Mouse (Mus musculus): ENCODE results near the gene Mog. TPM values are rescaled to one million over a fixed set of nuclear protein-coding genes. Genes with fewer than 3 reads are reported as not detected.

The Mog gene
- polyA plus RNA-seq (2015; fragmentation: Nextera tagmentation; extraction: Ambion mirVana) = 2.0 and 3.2 TPM in 2 replicates

DNA sequence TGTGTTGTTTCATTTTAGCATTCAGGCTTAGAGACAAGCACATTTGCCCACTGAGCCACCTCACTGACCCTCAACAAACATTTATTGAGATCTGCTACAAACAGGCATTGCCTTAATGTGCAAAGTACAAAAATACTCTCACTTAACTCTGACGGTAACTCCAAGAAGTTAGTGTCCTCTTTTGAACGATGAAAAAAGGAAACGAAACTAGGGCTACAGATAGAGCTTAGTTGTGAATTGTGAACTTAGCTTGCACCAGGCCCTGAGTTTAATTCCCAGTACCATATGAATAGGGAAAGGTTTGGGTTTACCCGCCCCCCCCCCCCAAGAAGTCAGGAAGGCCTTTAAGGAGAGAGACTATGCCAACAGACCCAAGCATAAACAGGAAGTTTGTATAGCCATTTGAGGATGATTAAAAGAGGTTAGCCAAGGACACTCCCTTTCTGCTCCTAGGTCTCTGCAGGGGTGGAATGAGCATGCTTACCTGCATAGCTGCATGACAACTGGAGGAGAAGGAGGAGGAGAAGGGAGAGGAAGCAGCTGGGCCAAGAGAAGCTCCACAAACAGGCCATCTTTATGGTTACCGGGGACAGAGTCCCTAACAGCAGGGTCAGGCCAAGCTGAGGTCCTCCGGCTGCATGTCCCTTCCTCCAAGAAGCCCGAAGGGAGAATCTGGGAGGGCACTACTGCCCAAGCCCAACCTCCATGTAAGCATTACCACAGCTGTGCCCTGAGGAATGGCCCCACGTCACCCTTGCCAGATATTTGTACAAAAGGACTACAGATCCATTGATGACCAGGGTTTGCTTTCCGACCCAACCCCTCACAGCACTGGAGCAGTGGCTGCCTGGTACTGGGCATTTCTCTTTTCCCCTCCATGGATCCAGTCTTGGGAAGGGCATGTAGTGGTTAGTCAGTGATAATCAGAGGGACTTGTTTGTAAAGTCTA lies at the start of gene Mog:
TSS of gene Mog (minus strand) at position 771 of the 949 bp plus-strand sequence.
- peaks cover 4% of the 10 kb centered on the region; the same call in 1 of the 2 replicates for H3K4me1 ChIP-seq (ENCODE audit: control insufficient read depth, insufficient read depth, low read length)
- H3K9me3 ChIP-seq (replicated peaks; ENCODE audit: control insufficient read depth, low read length, poor library complexity, severe bottlenecking) = no peaks in the 10 kb centered on the region
- no peak for ATAC-seq
- H3K27ac ChIP-seq (ENCODE audit: low read length) = no peak within 1 kb of the TSS
- H3K9ac ChIP-seq (ENCODE audit: low read depth, low read length) = no peak within 1 kb of the TSS
- H3K27me3 ChIP-seq (ENCODE audit: control insufficient read depth, insufficient read depth, low read depth, low read length) = no peaks in the 10 kb centered on the region
- no peaks in the 10 kb centered on the region for H3K36me3 ChIP-seq (ENCODE audit: control insufficient read depth, insufficient read depth, low read length)
- WGBS = 75% methylated on average over 9 of the region's 9 CpGs
- no peak within 1 kb of the TSS for H3K4me3 ChIP-seq (ENCODE audit: low read depth, low read length)
- no peak within 1 kb of the TSS for H3K4me2 ChIP-seq (ENCODE audit: low read length)

- Histone ChIP-seq H3K4me3 (ENCODE audit: low read depth, low read length) (no peak overlapping the region), H3K9ac (ENCODE audit: low read depth, low read length) (no peak overlapping the region), H3K4me1 (ENCODE audit: control insufficient read depth, insufficient read depth, low read length) (no peaks in the 10 kb centered on the region), H3K27ac (ENCODE audit: low read length) (peak overlapping the region; percentile 59; the same call in 1 of the 2 replicates), H3K36me3 (ENCODE audit: control insufficient read depth, insufficient read depth, low read length) (peaks cover 32% of the 10 kb centered on the region), H3K9me3 (replicated peaks; ENCODE audit: control insufficient read depth, low read length, poor library complexity, severe bottlenecking) (no peaks in the 10 kb centered on the region), H3K4me2 (ENCODE audit: low read length) (no peak overlapping the region), H3K27me3 (ENCODE audit: control insufficient read depth, insufficient read depth, low read depth, low read length) (no peaks in the 10 kb centered on the region)
- 24% methylated on average over 11 of the region's 11 CpGs for WGBS
- no peak for ATAC-seq
Observed at GRCm38 (mm10) chr17:37072730-37073276, 49.6 kb upstream of the Mog start.

DNA sequence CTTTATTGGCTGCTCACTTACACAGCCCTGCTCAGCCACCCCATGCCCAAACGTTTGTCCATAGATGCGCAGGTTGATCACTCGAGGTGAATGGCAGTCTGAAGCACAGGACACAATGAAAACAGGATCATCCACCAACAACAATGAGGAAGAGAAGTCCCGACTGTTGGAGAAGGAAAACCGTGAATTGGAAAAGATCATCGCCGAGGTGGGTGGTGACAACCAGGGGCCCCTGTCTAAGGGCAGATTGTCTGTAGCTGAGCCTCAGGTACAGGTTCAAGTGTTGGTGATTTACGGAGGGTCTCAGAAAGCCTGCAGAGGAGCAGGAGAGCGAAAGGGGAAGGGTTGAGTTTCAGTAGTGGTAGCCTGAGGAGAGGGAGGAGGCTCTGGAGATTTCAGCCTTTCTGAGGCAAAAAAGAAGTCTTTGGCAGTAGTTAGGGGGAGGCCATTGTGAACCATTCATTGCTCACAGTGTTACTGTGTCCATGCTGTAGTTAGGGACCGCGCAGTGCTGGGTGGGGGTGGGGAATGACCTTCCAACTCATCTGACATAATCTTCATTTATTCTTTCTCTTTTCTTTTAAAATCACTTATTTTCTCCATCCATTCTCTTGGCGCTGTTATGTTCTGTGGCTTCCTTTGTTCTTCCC lies 49.0 kb upstream of the Mog start:
- Histone ChIP-seq H3K4me2 (ENCODE audit: low read length) (no peak overlapping the region), H3K36me3 (ENCODE audit: control insufficient read depth, insufficient read depth, low read length) (peaks cover 38% of the 10 kb centered on the region), H3K27me3 (ENCODE audit: control insufficient read depth, insufficient read depth, low read depth, low read length) (no peaks in the 10 kb centered on the region), H3K27ac (ENCODE audit: low read length) (peak overlapping the region; percentile 59; the same call in 1 of the 2 replicates), H3K9ac (ENCODE audit: low read depth, low read length) (no peak overlapping the region), H3K9me3 (replicated peaks; ENCODE audit: control insufficient read depth, low read length, poor library complexity, severe bottlenecking) (no peaks in the 10 kb centered on the region), H3K4me3 (ENCODE audit: low read depth, low read length) (no peak overlapping the region), H3K4me1 (ENCODE audit: control insufficient read depth, insufficient read depth, low read length) (no peaks in the 10 kb centered on the region)
- ATAC-seq = 0 out of 2 replicates have a peak, but pooled peaks have one; percentile 33
- WGBS = 56% methylated on average over 12 of the region's 12 CpGs

GRCm38 (mm10) chr17:37070121-37070520 lies 46.9 kb upstream of the Mog start:
- no peak overlapping the region for H3K9ac ChIP-seq (ENCODE audit: low read depth, low read length)
- no peak overlapping the region for H3K27ac ChIP-seq (ENCODE audit: low read length)
- H3K9me3 ChIP-seq (replicated peaks; ENCODE audit: control insufficient read depth, low read length, poor library complexity, severe bottlenecking) = no peaks in the 10 kb centered on the region
- H3K4me1 ChIP-seq (ENCODE audit: control insufficient read depth, insufficient read depth, low read length) = no peaks in the 10 kb centered on the region
- no peak overlapping the region for H3K4me3 ChIP-seq (ENCODE audit: low read depth, low read length)
- H3K27me3 ChIP-seq (ENCODE audit: control insufficient read depth, insufficient read depth, low read depth, low read length) = no peaks in the 10 kb centered on the region
- H3K36me3 ChIP-seq (ENCODE audit: control insufficient read depth, insufficient read depth, low read length) = peaks cover 51% of the 10 kb centered on the region
- no peak for ATAC-seq
- WGBS = 86% methylated on average over 8 of the region's 8 CpGs
- no peak overlapping the region for H3K4me2 ChIP-seq (ENCODE audit: low read length)

DNA sequence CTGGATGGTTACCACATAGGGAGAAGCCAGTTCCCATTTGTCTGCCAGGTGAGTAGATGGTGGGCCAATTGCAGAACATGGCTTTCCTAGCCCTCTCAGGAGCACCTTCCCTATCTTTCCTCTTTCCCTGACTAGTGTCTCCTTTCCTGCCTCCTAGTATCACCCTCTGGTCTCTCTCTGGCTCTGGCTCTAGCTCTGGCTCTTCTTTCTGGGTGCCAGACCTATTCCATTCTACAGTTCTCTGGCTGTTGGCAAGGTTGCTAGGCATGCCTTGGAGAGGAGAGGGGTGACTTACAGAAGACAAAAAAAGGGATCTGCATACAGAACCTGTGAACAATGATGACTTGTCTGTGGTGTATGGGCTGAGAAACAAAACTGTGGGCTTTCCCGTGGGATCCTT lies 44.7 kb upstream of the Mog start:
- Histone ChIP-seq H3K4me3 (ENCODE audit: low read depth, low read length) (no peak overlapping the region), H3K27ac (ENCODE audit: low read length) (no peak overlapping the region), H3K9me3 (replicated peaks; ENCODE audit: control insufficient read depth, low read length, poor library complexity, severe bottlenecking) (no peaks in the 10 kb centered on the region), H3K4me1 (ENCODE audit: control insufficient read depth, insufficient read depth, low read length) (no peaks in the 10 kb centered on the region), H3K4me2 (ENCODE audit: low read length) (no peak overlapping the region), H3K36me3 (ENCODE audit: control insufficient read depth, insufficient read depth, low read length) (peaks cover 57% of the 10 kb centered on the region), H3K27me3 (ENCODE audit: control insufficient read depth, insufficient read depth, low read depth, low read length) (no peaks in the 10 kb centered on the region), H3K9ac (ENCODE audit: low read depth, low read length) (no peak overlapping the region)
- WGBS = 82% methylated on average over 1 of the region's 1 CpGs
- ATAC-seq = no peak

DNA sequence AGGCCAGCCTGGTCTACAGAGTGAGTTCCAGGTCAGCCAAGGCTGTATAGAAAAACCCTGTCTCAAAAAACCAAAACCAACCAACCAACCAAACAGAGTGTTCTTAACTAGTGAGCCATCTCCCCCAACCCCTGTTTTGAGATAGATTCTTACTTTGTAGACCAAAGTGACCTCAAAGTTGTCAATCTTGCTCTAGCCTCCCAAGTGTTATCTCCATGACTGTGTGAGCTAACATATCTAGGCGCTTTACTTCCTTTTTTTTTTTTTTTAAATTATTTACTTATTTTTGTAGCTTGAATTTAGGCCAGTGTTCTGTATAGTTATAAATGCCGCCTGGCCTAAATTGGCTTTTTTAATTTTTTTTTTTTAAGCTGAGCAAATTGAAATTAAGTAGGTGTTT lies 42.8 kb upstream of the Mog start:
- Histone ChIP-seq H3K27me3 (ENCODE audit: control insufficient read depth, insufficient read depth, low read depth, low read length) (no peaks in the 10 kb centered on the region), H3K9me3 (replicated peaks; ENCODE audit: control insufficient read depth, low read length, poor library complexity, severe bottlenecking) (no peaks in the 10 kb centered on the region), H3K9ac (ENCODE audit: low read depth, low read length) (no peak overlapping the region), H3K36me3 (ENCODE audit: control insufficient read depth, insufficient read depth, low read length) (peaks cover 60% of the 10 kb centered on the region), H3K4me1 (ENCODE audit: control insufficient read depth, insufficient read depth, low read length) (no peaks in the 10 kb centered on the region), H3K4me3 (ENCODE audit: low read depth, low read length) (no peak overlapping the region), H3K4me2 (ENCODE audit: low read length) (no peak overlapping the region), H3K27ac (ENCODE audit: low read length) (no peak overlapping the region)
- 96% methylated on average over 2 of the region's 2 CpGs for WGBS
- no peak for ATAC-seq

DNA sequence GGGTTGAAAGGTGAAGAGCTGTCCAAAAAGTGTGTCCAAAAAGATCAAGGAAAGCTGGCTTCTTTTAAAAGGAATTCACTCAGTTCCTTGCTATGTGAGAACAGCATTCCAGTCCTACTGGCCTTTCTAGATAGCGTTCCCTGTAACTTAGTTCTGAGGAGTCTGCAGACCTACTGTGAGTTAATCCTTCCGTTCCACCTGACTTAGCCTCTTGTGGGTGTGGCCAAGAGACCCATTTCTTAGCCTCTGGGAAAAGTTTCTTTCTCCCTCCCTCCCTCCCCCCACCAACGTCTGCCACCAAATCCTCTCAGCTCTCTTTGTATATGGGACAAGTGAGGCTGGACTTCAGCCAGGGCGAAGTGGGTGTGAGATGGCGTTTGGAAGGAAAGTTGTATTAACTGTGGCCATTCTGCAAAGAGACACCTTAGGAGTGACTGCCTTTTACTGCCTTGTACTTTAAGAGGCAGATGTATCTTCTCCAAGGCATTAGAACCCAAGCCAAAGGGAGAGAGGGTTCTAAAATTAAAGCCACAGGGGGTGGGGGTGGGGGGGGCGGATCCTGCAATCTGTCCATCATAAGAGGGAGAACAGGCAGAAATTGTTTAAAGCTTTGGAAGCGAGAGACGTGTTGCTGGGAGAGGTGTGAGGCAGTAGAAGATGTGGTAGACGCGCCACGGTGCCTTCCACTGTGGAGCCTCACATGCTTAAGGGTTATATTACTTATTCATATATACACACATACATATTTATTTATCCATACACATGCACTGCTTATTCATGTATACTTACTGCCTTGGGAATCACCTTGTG lies 40.7 kb upstream of the Mog start:
- ATAC-seq = 0 out of 2 replicates have a peak, but pooled peaks have one; percentile 37
- H3K9me3 ChIP-seq (replicated peaks; ENCODE audit: control insufficient read depth, low read length, poor library complexity, severe bottlenecking) = no peaks in the 10 kb centered on the region
- H3K4me3 ChIP-seq (ENCODE audit: low read depth, low read length) = no peak overlapping the region
- WGBS = 47% methylated on average over 11 of the region's 11 CpGs
- no peak overlapping the region for H3K27ac ChIP-seq (ENCODE audit: low read length)
- H3K9ac ChIP-seq (ENCODE audit: low read depth, low read length) = no peak overlapping the region
- no peaks in the 10 kb centered on the region for H3K27me3 ChIP-seq (ENCODE audit: control insufficient read depth, insufficient read depth, low read depth, low read length)
- H3K4me1 ChIP-seq (ENCODE audit: control insufficient read depth, insufficient read depth, low read length) = no peaks in the 10 kb centered on the region
- peaks cover 62% of the 10 kb centered on the region for H3K36me3 ChIP-seq (ENCODE audit: control insufficient read depth, insufficient read depth, low read length)
- H3K4me2 ChIP-seq (ENCODE audit: low read length) = no peak overlapping the region

- no peaks in the 10 kb centered on the region for H3K4me1 ChIP-seq (ENCODE audit: control insufficient read depth, insufficient read depth, low read length)
- H3K4me2 ChIP-seq (ENCODE audit: low read length) = no peak overlapping the region
- no peak overlapping the region for H3K9ac ChIP-seq (ENCODE audit: low read depth, low read length)
- WGBS = 53% methylated on average over 10 of the region's 10 CpGs
- H3K9me3 ChIP-seq (replicated peaks; ENCODE audit: control insufficient read depth, low read length, poor library complexity, severe bottlenecking) = no peaks in the 10 kb centered on the region
- no peaks in the 10 kb centered on the region for H3K27me3 ChIP-seq (ENCODE audit: control insufficient read depth, insufficient read depth, low read depth, low read length)
- no peak for ATAC-seq
- H3K27ac ChIP-seq (ENCODE audit: low read length) = no peak overlapping the region
- peaks cover 62% of the 10 kb centered on the region for H3K36me3 ChIP-seq (ENCODE audit: control insufficient read depth, insufficient read depth, low read length)
- no peak overlapping the region for H3K4me3 ChIP-seq (ENCODE audit: low read depth, low read length)
Observed at GRCm38 (mm10) chr17:37063063-37063462, 39.9 kb upstream of the Mog start.

Measured in midbrain, embryonic 16.5 days (tissue).